Mouse (Mus musculus) liver, embryonic 14.5 days (tissue): Measurements from ENCODE around the gene Crhbp.

ENCODE experiments used
- CTCF ChIP-seq: IDR thresholded peaks from 2 replicates; pipeline ENCODE4 v1.5.1; 2016; ENCODE audit warnings: antibody characterized with exemption, low read depth, control low read depth
- EP300 ChIP-seq: IDR thresholded peaks from 2 replicates; pipeline ENCODE4 v1.6.1; 2016; ENCODE audit warnings: antibody characterized with exemption, low read depth

DNA sequence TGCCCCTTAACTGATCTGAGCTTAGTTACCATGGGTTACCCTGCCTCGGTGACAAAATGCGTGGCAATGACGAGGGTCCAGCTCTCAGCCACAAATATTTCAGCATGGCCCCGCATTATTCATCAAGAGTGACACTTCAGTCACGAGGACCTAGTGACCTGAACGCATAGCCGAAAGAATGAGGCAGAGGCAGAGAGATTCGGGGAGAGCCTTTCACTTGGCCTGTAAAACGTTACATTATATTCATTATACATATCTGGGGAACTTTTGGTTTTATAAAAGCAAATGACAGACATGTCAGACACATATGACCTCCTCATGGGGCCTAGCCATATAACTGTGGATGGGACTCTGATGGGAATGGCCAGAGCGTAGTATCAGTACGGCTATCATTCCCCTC, at the start of gene Crhbp:
- no peak for TF ChIP-seq CTCF
- no peak for TF ChIP-seq EP300
